Mouse (Mus musculus) monocyte, adult 2 months (primary cell): ENCODE measurements around the gene Serf1.
"Not testable (repeated sequence)": the region's sequence is repeated elsewhere in the genome, so short reads cannot be mapped to it uniquely, and the experiment has no call there.

Experiments
- DNase-seq, 2 experiments: peaks; one replicate each; pipeline ENCODE4 v3.0.0; 2022; ENCODE audit warnings: low spot score in 2 of 2, low read depth in 1 of 2

The Serf1 gene

GRCm38 (mm10) chr13:100107652-100108472 lies at the start of gene Serf1:
Serf1 (plus strand) TSS chr13:100108012.
- DNase-seq: peak; percentile 32 to 43

- no peak for DNase-seq
These were observed 43.9 kb upstream of the Serf1 start for GRCm38 (mm10) chr13:100063936-100064335.

GRCm38 (mm10) chr13:100067821-100068220 lies 40.0 kb upstream of the Serf1 start:
- no peak for DNase-seq

GRCm38 (mm10) chr13:100071473-100071872 lies 36.3 kb upstream of the Serf1 start:
- DNase-seq: no peak

GRCm38 (mm10) chr13:100098808-100099207 lies 9.0 kb upstream of the Serf1 start:
- DNase-seq: no peak

- DNase-seq: no peak
These were observed 4.7 kb upstream of the Serf1 start for GRCm38 (mm10) chr13:100103052-100103658.

- DNase-seq: peak; percentile 81 to 89
These were observed 4.0 kb upstream of the Serf1 start, which contains the start of gene Bdp1 for GRCm38 (mm10) chr13:100103748-100104254. Bdp1 (minus strand) TSS chr13:100104070.

GRCm38 (mm10) chr13:100112218-100112972 lies 4.6 kb downstream of the Serf1 start:
- no peak for DNase-seq

GRCm38 (mm10) chr13:100123970-100124369 lies 16.2 kb downstream of the Serf1 start:
- no peak for DNase-seq

GRCm38 (mm10) chr13:100124423-100125257 lies 16.8 kb downstream of the Serf1 start, which contains the start of gene Smn1:
Smn1 (plus strand) TSS chr13:100124852.
- peak; percentile 58 to 68 for DNase-seq

GRCm38 (mm10) chr13:100125258-100125643 lies 17.4 kb downstream of the Serf1 start:
- DNase-seq: no peak

- DNase-seq: no peak
These were observed 34.0 kb downstream of the Serf1 start for GRCm38 (mm10) chr13:100141646-100142314.

GRCm38 (mm10) chr13:100152659-100153058 lies 44.8 kb downstream of the Serf1 start:
- DNase-seq: peak; percentile 45 to 62

- no peak for DNase-seq
These were observed 48.8 kb downstream of the Serf1 start for GRCm38 (mm10) chr13:100156624-100157023.

GRCm38 (mm10) chr13:100161171-100161870 lies 53.5 kb downstream of the Serf1 start:
- DNase-seq: not testable (repeated sequence)

GRCm38 (mm10) chr13:100162467-100162866 lies 54.7 kb downstream of the Serf1 start:
- DNase-seq: not testable (repeated sequence)
